Mouse (Mus musculus) monocyte, adult 5-6 weeks (primary cell): ENCODE data around the gene C1qtnf5. TPM values are rescaled to one million over a fixed set of nuclear protein-coding genes. Genes with fewer than 3 reads are reported as not detected.

Experiments used
- ATAC-seq: fragments of 153-309, 156-312 bp; replicated peaks from 2 replicates; pipeline ENCODE4 v1.8.0; 2017; ENCODE audit warnings: mild to moderate bottlenecking; ENCODE audit not compliant: low TSS enrichment, insufficient number of reproducible peaks, severe bottlenecking, poor library complexity, low FRiP score
- total RNA-seq: library from RNA; stranded (forward); fragments of 200-1000, 200-491, 200-594 nt; gene quantifications from 3 replicates; pipeline ENCODE4 v1.2.3, GENCODE M21; 2017

Gene C1qtnf5
- not detected in 3 replicates for total RNA-seq

GRCm38 (mm10) chr9:44107110-44107509 lies at the start of gene C1qtnf5:
Gene C1qtnf5, plus strand, starts transcription at chr9:44107245.
- ATAC-seq: no peak

DNA sequence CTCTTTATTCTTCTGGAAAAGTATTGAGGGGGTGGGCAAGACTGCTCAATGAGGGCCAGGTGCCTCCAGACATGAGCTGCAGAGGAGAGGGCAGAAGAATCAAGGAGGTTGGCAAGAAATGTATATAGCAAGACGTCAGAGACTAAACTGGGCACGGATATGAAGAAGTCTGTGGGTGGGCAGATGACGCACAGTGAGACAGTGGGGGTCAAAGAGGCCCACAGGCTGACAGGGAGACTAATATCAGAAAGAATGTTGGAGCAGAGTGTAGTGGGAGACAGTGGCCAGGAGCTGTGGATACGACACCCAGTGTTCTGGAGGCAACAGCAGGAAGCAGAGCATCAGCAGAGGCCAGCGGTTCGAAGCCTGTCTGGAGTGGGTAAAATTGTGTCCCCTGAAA lies 48.4 kb upstream of the C1qtnf5 start:
- ATAC-seq: no peak

DNA sequence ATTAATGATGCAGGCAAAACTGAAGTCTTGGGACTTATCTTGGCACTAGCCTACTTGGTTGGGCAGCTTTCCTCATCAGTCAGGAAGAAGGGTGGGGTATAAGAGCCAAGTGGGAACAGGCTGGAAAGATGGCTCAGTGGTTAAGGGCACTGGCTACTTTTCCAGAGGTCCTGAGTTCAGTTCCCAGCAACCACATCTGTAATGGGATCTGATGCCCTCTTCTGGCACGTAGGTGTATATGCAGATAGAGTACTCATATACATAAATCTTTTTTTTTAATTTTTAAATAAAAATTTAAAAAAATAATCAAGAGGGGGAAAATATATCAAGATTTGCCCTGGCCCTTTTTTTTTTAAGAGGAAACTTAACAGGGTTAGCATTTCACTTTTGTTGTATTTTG lies 41.9 kb upstream of the C1qtnf5 start:
- ATAC-seq: no peak

DNA sequence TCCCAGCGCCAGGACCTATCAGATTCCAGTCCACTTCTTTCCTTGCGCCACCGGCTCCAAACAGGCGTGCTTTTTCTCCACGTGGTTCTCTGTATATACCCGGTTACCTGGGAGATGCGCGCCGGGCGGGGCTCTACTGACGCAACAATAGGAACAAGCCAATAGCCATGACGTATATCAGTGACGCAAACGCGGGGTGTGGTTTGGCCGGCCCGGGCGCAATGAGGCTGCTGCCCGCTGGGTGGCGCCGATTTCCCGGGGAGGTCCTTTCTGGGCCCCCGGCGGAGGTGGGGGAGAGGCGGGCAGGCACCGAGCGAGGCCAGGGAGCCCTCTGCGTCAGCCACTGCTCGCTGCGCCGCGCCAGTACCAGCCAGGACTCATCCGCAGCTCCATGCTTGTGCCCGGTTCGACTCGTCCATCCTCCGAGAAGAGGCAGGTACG lies 40.2 kb upstream of the C1qtnf5 start, which contains the start of gene Usp2:
Gene Usp2 (plus strand): TSS at position 237 of the 441 bp plus-strand sequence.
- peak; percentile 98 for ATAC-seq

DNA sequence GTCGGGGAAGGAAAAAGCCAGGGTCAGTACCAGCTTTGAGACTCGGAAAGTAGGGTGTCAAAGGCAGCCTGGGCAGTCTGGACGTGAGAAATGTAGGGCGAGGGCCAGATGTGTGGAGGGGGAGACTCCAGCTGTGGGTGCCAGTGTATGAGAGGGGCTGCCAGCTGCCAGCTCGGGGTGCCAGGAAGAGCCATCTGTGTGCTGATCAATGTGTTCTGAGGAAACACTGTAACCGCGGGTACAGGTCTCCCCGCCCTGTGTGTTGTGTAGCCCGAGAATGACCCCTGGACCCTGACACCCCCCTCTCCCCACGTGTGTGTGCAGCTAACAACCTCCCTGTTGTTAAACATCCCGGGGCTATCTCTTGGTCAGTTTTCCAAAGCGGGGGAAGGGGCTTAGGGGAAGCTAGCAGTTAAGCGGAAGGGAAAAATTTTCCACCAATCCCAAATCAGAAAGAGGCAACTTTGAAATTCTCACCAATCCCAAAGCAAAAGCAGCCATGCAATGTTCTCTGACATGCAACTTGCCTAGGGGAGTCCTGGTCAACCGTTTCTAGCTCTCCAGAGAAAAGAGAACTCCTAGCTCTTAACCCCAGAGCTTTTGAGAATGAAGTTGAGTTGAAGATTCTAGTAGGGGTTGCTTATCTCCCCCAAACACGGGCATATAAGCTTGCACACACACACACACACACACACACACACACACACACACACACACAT lies 39.6 kb upstream of the C1qtnf5 start:
- no peak for ATAC-seq

DNA sequence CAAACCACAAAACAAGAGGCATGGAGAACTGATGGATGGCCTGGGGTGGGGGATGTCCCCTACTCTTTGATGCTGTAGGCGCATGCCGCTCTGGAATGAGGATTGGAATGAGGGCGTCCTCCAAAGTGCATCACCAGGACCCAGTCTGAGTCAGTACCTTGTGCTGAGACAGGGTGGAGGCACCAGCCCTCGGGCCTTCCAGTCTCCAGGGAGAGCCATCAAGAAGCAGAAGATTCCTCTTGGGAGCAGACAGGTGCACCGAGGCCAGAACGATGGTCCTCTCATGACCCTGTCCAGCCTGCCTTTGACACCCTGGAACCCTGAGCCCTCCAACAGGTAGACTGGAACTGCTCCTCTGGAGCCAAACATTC lies 39.1 kb upstream of the C1qtnf5 start:
- no peak for ATAC-seq

GRCm38 (mm10) chr9:44069252-44069651 lies 37.8 kb upstream of the C1qtnf5 start:
- ATAC-seq: no peak

DNA sequence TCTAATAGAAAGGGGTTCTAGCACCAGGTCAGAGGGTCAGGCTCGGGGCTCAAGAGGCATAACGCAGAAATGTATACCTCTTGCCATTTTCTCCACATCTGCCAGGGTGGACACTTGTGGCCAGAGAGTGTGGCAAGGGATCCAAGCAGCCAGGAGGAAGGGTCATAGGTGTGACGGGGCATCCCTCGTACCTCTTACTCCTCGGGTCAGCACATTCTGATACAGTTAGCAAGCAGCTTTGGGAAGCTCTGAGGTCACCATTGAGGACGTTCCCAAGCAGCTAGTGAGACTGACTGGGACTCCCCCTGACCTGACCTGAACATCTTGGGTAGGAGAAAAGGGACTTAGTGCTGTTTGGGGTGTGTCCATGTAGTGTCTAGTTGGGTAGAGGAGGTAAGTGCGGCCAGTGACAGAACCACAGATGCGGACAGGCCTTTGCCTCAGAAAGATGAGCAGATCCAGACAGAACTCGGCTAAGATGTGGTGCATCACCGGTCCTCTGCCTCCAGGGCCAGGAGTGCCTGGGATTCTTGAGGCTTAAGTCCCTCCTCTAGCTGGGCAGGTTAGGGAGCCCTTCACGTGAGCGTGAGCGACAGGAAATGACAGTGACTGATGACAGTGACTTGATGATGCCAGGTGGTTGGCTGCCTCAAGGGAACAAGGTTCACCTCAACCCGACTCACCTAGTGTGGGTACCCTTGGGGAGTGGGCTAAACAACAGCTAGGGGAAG lies 36.8 kb upstream of the C1qtnf5 start:
- no peak for ATAC-seq

- no peak for ATAC-seq
These were observed 36.2 kb upstream of the C1qtnf5 start for GRCm38 (mm10) chr9:44070844-44071231.

DNA sequence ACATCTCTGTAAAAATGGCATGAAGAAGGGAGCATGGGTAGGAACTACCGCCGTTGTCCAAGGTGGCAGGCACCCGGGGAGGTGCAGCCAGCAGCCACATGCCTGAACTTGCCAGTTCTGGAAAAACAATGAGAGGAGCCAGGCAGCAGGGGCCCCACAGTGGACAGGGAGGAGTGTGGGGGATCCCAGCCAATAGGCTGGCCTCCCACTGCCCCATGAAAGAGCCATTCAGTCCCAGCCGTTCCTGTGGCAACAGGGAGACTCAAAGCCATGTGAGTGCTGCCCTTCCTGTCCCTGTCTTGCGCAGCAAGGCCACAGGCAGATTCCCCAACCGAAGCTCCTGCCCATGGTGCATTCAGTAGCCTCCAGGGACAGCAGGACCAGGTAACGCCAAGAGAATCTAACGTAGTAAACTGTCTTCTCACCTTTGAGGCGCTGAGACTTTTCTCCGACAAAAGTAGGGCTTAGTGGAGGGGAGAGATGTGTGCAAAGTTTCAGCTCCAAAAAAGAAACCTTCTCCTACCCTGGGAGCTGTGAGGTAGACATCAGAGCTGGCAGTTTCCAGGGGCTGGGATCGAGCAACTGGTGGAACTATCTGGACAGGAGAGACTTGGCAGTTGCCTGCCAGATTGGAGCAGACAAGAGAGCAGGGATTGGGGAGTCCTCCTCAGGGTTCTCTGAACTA lies 35.0 kb upstream of the C1qtnf5 start:
- ATAC-seq: no peak

DNA sequence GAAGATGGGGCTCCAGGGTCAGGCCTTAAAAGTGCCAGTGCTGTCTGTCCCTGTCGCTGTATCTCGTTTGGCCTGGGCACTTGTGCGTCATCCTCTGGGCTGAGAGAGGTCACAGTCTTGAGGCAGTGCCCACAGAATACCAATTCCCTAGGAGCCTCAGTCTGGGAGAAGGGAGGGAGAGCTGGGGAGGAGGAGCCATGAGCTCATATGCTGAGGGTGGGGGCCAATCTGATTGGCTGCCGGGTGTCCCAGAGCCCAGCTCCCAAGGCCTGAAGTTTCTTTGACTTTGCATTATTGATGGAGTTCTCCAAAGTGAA lies 34.5 kb upstream of the C1qtnf5 start:
- ATAC-seq: no peak

GRCm38 (mm10) chr9:44073115-44073514 lies 33.9 kb upstream of the C1qtnf5 start:
- ATAC-seq: no peak

DNA sequence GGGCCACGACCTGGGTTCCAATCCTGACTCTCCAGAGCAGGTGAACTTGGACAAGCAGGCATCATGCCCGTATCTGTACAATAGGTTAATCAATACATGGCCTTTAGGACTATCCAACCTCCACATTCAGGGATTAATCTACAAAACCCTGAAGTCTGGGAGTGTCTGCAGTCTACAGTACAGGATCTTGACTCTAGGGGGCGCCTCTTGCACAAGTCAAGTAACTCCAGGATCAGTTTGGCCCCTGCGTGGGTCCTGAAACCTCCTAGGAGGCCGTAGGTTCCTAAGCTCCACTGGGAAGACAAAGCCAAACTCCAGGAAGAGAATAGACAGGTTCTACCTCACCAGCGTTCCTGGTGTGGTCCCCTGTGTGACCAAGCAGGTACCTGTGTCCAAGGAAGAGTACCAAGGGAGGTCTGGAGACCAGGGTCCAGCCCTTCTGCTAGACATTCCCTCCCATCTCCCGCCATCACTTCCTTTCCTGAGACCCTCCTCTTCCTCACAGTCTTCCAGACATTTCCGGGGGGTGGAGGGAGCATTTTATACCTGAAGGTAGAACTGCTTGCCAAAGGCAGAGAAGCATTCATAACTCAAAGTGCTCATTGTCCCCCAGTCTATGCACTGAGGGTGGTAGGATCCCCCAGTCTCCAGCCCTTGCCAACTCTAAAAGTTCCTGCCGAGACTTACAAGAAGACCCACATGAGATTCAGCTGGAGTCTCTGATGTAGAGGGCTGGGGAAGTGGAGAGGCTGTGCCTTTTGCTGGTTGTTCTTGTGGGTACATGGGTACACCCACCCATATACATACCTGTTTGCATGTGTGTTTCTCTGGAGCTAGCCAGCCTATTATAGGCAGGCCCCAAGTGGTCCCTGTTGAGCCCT lies 32.4 kb upstream of the C1qtnf5 start:
- ATAC-seq: no peak

DNA sequence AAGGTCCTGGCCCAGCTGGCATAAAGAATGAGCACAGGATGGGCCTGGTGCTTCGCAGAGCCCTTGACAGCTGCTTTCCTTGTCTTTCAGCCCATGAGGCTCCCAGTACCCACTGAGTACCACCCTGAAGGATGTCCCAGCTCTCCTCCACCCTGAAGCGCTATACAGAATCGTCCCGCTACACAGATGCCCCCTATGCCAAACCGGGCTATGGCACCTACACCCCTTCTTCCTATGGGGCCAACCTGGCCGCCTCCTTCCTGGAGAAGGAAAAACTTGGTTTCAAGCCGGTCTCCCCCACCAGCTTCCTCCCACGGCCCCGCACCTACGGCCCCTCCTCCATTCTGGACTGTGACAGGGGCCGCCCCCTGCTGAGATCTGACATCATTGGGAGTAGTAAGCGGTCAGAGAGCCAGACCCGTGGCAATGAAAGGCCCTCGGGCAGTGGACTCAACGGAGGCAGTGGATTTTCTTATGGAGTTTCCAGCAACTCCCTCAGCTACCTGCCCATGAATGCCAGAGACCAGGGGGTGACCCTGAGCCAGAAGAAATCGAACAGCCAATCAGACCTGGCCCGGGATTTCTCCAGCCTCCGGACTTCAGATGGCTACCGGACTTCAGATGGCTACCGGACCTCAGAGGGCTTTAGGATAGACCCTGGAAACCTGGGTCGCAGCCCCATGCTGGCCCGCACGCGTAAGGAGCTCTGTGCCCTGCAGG lies 31.6 kb upstream of the C1qtnf5 start:
- no peak for ATAC-seq

DNA sequence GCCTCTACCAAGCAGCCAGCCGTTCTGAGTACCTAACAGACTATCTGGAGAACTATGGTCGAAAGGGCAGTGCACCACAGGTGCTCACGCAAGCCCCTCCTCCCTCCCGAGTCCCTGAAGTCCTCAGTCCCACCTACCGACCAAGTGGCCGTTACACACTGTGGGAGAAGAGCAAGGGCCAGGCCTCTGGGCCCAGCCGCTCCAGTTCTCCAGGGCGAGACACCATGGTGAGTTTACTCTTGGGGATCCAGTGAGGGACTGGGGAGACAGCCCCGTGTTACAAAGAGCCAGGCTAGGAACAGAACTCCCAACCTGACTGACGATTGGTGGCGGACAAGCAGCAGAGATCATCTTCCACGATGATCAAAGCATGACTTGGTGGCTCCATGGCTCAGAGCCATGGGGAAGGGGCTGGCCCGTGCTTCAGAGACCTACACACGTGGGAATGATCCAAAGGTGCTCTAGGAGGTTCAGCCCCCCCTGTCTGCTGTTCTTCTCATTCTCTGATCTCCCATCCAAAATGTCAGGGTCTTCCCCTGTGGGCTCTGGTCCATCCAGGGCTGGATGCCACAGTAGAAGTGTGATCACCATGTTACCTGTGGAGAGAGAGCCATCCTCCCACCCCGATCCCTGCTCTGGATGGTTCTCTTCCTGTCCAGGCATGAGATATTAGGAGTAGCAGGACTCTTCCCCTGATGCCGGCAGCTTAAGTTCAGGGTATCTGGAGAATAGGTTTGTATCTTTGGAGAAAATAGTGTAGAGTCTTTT lies 30.9 kb upstream of the C1qtnf5 start:
- ATAC-seq: no peak

- ATAC-seq: peak; percentile 65
These were observed 30.3 kb upstream of the C1qtnf5 start for GRCm38 (mm10) chr9:44076764-44077120.

DNA sequence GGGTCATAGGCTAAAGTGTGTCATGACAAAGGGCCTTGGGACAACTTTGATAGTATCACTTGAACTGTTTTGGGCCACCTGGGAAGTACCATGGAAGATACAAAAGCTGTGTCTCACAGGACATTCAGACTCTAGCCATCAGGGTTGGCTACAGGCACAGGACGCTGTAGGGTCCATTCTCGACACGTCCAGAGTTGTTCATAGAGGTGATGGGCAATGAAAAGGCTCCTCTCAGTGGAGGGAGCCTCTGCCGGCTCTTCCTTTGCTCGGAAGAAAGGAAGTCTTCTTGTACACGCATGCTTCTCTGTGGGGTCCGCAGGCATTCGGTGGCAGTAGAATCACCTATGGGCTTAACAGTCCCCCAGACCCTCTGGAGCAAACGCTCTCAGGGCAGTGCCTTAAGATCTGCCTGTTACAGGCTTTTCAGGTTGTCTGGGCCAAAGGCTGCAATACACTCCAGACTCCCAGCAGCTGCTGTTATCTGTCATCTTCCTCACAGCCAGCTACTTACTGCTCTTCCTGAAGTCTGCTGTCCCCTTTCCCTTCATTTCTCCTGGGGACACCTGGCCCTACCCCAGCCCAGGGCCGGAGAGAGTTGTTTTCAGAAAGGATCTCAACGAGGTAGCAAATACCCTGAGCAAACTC lies 29.7 kb upstream of the C1qtnf5 start:
- ATAC-seq: no peak
